In the genomic region with DNA sequence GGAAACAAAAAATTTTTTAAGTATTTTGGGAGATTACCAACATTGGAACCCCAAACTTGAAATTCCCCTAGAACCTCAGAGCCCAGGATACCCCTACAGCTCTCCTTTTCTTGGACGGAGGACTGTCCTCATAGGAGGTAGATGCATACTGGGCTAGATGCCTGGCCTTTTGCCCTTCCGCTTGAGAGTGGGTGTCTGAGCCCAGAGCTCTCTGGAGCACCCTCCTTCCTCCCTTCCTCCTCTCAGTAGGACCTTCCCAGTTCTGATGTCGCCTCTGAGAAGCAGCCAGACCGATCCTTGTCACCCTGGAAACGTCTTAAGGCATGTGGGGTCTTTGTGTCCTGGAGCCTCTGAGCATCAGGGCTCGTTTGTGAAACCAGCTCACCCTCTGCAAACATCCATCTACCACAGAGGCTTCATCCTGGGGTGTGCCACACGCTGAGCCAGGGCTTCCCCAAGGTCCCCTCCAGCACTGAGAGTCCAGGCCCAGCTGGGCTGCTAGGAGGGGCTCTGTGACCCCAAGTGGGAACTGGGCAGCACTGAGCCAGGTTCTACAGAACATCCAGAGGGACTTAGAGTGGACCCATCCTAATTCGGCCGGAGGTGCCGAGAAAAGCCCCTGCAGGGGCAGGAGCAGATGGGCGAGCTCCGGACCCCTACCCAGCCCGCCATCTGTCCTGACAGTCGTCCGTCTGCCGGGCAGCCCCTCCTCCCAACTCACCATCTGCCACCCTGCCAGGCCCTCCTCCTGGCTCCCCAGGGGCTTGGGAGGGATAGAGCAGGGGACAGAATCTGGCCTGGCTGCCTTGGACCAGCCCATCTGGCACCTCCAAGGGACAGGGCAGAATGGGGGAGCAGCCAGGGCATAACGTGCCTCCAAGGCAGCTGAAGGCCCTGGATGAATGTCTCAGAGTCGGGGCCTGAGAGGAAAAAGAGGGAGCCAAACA, we compare ENCODE assay signal across 12 mouse cellular contexts. TPM values are rescaled to one million over a fixed set of nuclear protein-coding genes. Genes with fewer than 3 reads are reported as not detected.
DNase-seq lines count a peak whose midpoint lies in the region; ATAC-seq and TF ChIP-seq lines count a peak whose summit lies in the region.
"Had no signal": no experiment of that assay in that cellular context is flagged by ENCODE, and none has a peak within 500 bp of the region (broad histone marks: within the 10 kb centered on the region; RNA-seq: fewer than 3 reads in every experiment).

No protein-coding gene starts in this region.

- DNase-seq in brain, embryonic 14.5 days (ENCODE audit: low read depth), result peak; percentile 88
- peak; percentile 98 for DNase-seq in cerebellum, adult 9-11 months
- DNase-seq in hindbrain, embryonic 10.5 days (ENCODE audit: low spot score), result peak; percentile 59
- DNase-seq in natural killer cell, adult 2 months (ENCODE audit: low spot score in 2 of 2), result no peak
- DNase-seq in adrenal gland, adult 8-10 months, result no peak
- no peak for DNase-seq in gastrocnemius, postnatal 10 days

- TF ChIP-seq CTCF in brain, embryonic 14.5 days (IDR thresholded peaks at IDR 0.05; ENCODE audit: borderline replicate concordance, extremely low read depth, insufficient read depth, insufficient read length), result no peak

- no peak overlapping the region for H3K4me2 ChIP-seq in midbrain, embryonic 16.5 days (ENCODE audit: low read length)
- H3K4me2 ChIP-seq: liver, embryonic 12.5 days had no signal

- peak; percentile 29; the same call in 1 of the 2 replicates for ATAC-seq in midbrain, embryonic 16.5 days
- no peak for ATAC-seq in erythroid progenitor cell, adult 5-6 weeks (replicated peaks; ENCODE audit: low FRiP score, poor library complexity, severe bottlenecking)
- ATAC-seq: liver, embryonic 12.5 days had no signal

- H3K9ac ChIP-seq in midbrain, embryonic 16.5 days (ENCODE audit: low read depth, low read length), result peak overlapping the region; percentile 4; the same call in 1 of the 2 replicates
- H3K9ac ChIP-seq: liver, embryonic 12.5 days had no signal

- H3K4me3 ChIP-seq in hindbrain, embryonic 10.5 days, result no peak overlapping the region
- H3K4me3 ChIP-seq in midbrain, embryonic 16.5 days (ENCODE audit: low read depth, low read length), result no peak overlapping the region
- H3K4me3 ChIP-seq: liver, embryonic 12.5 days had no signal

- H3K9me3 ChIP-seq in hindbrain, embryonic 10.5 days, result no peaks in the 10 kb centered on the region
- no peaks in the 10 kb centered on the region for H3K9me3 ChIP-seq in midbrain, embryonic 16.5 days (replicated peaks; ENCODE audit: control insufficient read depth, low read length, poor library complexity, severe bottlenecking)
- H3K9me3 ChIP-seq: liver, embryonic 12.5 days had no signal

- no peaks in the 10 kb centered on the region for H3K36me3 ChIP-seq in hindbrain, embryonic 10.5 days
- H3K36me3 ChIP-seq in midbrain, embryonic 16.5 days (ENCODE audit: control insufficient read depth, insufficient read depth, low read length), result no peaks in the 10 kb centered on the region
- H3K36me3 ChIP-seq: liver, embryonic 12.5 days had no signal

- H3K4me1 ChIP-seq in hindbrain, embryonic 10.5 days (replicated peaks), result peaks cover 55% of the 10 kb centered on the region
- H3K4me1 ChIP-seq in midbrain, embryonic 16.5 days (ENCODE audit: control insufficient read depth, insufficient read depth, low read length), result peaks cover 10% of the 10 kb centered on the region

- H3K27ac ChIP-seq in hindbrain, embryonic 10.5 days, result peak overlapping the region; percentile 86
- H3K27ac ChIP-seq in midbrain, embryonic 16.5 days (ENCODE audit: low read length), result 0 out of 2 replicates have a peak overlapping the region, but pooled peaks have one; percentile 38
- H3K27ac ChIP-seq: liver, embryonic 12.5 days had no signal

- TF ChIP-seq POLR2A in brain, embryonic 14.5 days (IDR thresholded peaks at IDR 0.05; ENCODE audit: borderline replicate concordance, extremely low read depth, insufficient read depth, insufficient read length, poor library complexity, severe bottlenecking), result no peak

- WGBS in hindbrain, embryonic 10.5 days, result 34% methylated on average over 18 of the region's 18 CpGs
- 21% methylated on average over 18 of the region's 18 CpGs for WGBS in midbrain, embryonic 16.5 days

- peaks cover 20% of the 10 kb centered on the region; the same call in 1 of the 2 replicates for H3K27me3 ChIP-seq in hindbrain, embryonic 10.5 days (ENCODE audit: insufficient read depth, poor library complexity, severe bottlenecking)
- H3K27me3 ChIP-seq in midbrain, embryonic 16.5 days (ENCODE audit: control insufficient read depth, insufficient read depth, low read depth, low read length), result no peaks in the 10 kb centered on the region

RNA-seq across cellular contexts. Expression of a gene that starts 15.3 kb away (rescaled TPM):
- polyA plus RNA-seq in brain, embryonic 14.5 days (2012; rRNA removed), result 0.07 TPM in 1 of 2 replicates, not detected in the other
- polyA plus RNA-seq in hindbrain, embryonic 10.5 days (2016; fragmentation: Nextera tagmentation; extraction: Ambion mirVana), result not detected in 2 replicates
- polyA plus RNA-seq in midbrain, embryonic 16.5 days (2015; fragmentation: Nextera tagmentation; extraction: Ambion mirVana), result not detected in 2 replicates
- not detected for total RNA-seq in adrenal gland, adult 8-10 months (2022)
- not detected for total RNA-seq in gastrocnemius, postnatal 10 days (2021)
- not detected in 2 replicates for total RNA-seq in erythroid progenitor cell, adult 5-6 weeks (2015; ENCODE audit: low replicate concordance)
- total RNA-seq in erythroid progenitor cell, adult 5-6 weeks (2017; ENCODE audit: low replicate concordance), result not detected in 2 replicates
- total RNA-seq: CH12.LX; heart, postnatal 25 days; megakaryocyte-erythroid progenitor cell, adult 5-6 weeks had no signal
- polyA plus RNA-seq: liver, embryonic 12.5 days had no signal

RNA-seq across cellular contexts. Expression of a gene that starts 50.1 kb away (rescaled TPM):
- polyA plus RNA-seq in brain, embryonic 14.5 days (2012; rRNA removed), result 30.0 and 40.1 TPM in 2 replicates
- 86.6 and 112 TPM in 2 replicates for polyA plus RNA-seq in hindbrain, embryonic 10.5 days (2016; fragmentation: Nextera tagmentation; extraction: Ambion mirVana)
- polyA plus RNA-seq in midbrain, embryonic 16.5 days (2015; fragmentation: Nextera tagmentation; extraction: Ambion mirVana), result 13.3 and 18.0 TPM in 2 replicates
- 1 to 10 TPM; 4.6 to 8.1 (median 5.6) TPM for total RNA-seq in adrenal gland, adult 8-10 months (2022)
- 1 to 10 TPM; 2.3 to 3.0 TPM for total RNA-seq in gastrocnemius, postnatal 10 days (2021)
- not detected in 2 replicates for total RNA-seq in erythroid progenitor cell, adult 5-6 weeks (2015; ENCODE audit: low replicate concordance)
- total RNA-seq in erythroid progenitor cell, adult 5-6 weeks (2017; ENCODE audit: low replicate concordance), result 0.51 TPM in 1 of 2 replicates, not detected in the other

Comparison
In these comparisons a context has a peak if more than half of its experiments do, and no peak if none do; other contexts are left out.
1. DNase-seq: peak in brain, embryonic 14.5 days (single experiment), cerebellum, adult 9-11 months (single experiment) and hindbrain, embryonic 10.5 days (single experiment); none in natural killer cell, adult 2 months (0 of 2), adrenal gland, adult 8-10 months (single experiment) and gastrocnemius, postnatal 10 days (single experiment).